Mouse (Mus musculus) spleen, adult 2 months (tissue): Measurements from ENCODE around the gene Timp2.

Source experiments
- CTCF ChIP-seq: fragments of 200-500 bp; IDR thresholded peaks from 2 replicates; pipeline ENCODE4 v1.5.1; 2011; ENCODE audit warnings: mild to moderate bottlenecking, inconsistent platforms; ENCODE audit not compliant: insufficient read depth, insufficient read length, insufficient replicate concordance; ENCODE audit errors: extremely low read depth
- POLR2A ChIP-seq: fragments of 200-500 bp; IDR thresholded peaks from 2 replicates; pipeline ENCODE4 v1.6.1; 2011; ENCODE audit warnings: low read depth, low read length, inconsistent platforms

DNA sequence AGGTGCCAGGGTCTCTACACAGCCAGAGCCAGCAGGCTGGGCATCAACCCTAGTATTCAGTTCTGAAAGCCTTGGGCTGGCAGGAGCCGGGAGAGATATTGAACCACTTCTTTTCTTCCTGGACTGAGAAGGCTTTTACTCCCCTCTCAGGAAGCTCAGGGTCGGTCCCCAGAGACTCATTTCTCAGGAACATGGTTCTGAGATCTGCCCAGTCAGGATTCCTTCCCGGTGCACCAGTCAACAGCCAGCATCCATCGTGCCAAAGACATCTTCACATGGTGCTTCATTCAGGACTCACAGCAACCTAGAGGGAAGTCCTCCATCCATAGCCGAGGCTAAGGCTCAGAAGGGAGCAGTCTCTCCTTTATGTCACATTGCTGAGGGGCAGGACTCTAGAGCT, 19.0 kb upstream of the Timp2 start:
- TF ChIP-seq POLR2A: no peak
- TF ChIP-seq CTCF: no peak
